Mouse (Mus musculus): ENCODE measurements around the gene Mup1. TPM values are rescaled to one million over a fixed set of nuclear protein-coding genes. Genes with fewer than 3 reads are reported as not detected.
"Not testable (repeated sequence)": the region's sequence is repeated elsewhere in the genome, so short reads cannot be mapped to it uniquely, and the experiment has no call there.

Mup1 gene
- not detected for total RNA-seq (2021)
- long read RNA-seq, experiment 1, result 0 reads
- long read RNA-seq, experiment 2, result 0 reads

DNA sequence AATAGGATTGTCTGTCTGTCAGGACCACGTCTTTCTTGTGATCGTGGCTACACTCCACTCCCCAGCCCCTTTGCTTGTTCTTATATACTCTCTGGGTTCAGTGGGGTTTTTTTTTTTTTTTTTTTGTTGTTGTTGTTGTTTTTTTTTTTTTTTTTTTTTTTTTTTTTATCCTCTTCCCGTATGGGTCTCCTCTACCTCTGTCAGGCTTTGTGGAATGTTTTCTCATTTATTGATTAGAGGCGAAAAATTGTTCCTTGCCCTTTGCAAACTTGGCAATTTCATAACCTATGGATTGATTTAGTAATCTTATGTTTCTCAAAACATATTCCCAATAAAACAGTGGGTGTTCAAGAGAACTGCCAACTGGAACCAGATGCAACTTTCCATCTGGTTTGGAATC, at the start of gene Mup1:
TSS of gene Mup1 (minus strand) at position 101 of the 400 bp plus-strand sequence.
- intact Hi-C loops (cut with DNase I); DNase-seq (ENCODE audit: extremely low spot score in 1 of 2, low spot score in 2 of 2); H3K4me3 ChIP-seq; H3K27ac ChIP-seq: not testable (repeated sequence)

Other genes with a start within 250 kb of the Mup1 start
- not detected for gene Mup9, start 80.0 kb downstream of the Mup1 start, total RNA-seq (2021)
- not detected for gene Mup10, start 80.2 kb upstream of the Mup1 start, total RNA-seq (2021)
- gene Mup11, start 160.5 kb upstream of the Mup1 start, total RNA-seq (2021), result not detected
- not detected for gene Mup12, start 239.4 kb upstream of the Mup1 start, total RNA-seq (2021)

Measured in left cerebral cortex, adult 2 months (tissue).